Mouse (Mus musculus) limb, embryonic 12.5 days (tissue): ENCODE data around the gene Usp30. TPM values are rescaled to one million over a fixed set of nuclear protein-coding genes. Genes with fewer than 3 reads are reported as not detected.

ENCODE experiments used
- ATAC-seq: fragments of 200-750 bp; cut with Nextera tagmentation; 2 replicates; pipeline ENCODE4 v1.8.0; 2017; ENCODE audit warnings: low read depth, moderate TSS enrichment; ENCODE audit not compliant: insufficient number of reproducible peaks, insufficient read depth, low FRiP score, low TSS enrichment
- H3K27ac ChIP-seq: fragments of 300-500 bp; sonication (generic); 2 replicates; pipeline ENCODE4 v1.5.1; 2016; ENCODE audit warnings: mild to moderate bottlenecking, moderate library complexity
- H3K27me3 ChIP-seq: fragments of 300-500 bp; sonication (generic); 2 replicates; pipeline ENCODE4 v1.6.1; 2016; ENCODE audit warnings: mild to moderate bottlenecking, moderate library complexity
- H3K36me3 ChIP-seq: fragments of 300-500 bp; sonication (generic); 2 replicates; pipeline ENCODE4 v1.6.1; 2016; ENCODE audit warnings: mild to moderate bottlenecking, moderate library complexity
- H3K4me1 ChIP-seq: fragments of 300-500 bp; sonication (generic); replicated peaks from 2 replicates; pipeline ENCODE4 v1.6.1; 2016
- H3K4me2 ChIP-seq: fragments of 300-500 bp; sonication (generic); 2 replicates; pipeline ENCODE4 v1.6.1; 2016; ENCODE audit warnings: mild to moderate bottlenecking, moderate library complexity
- H3K4me3 ChIP-seq: fragments of 300-500 bp; sonication (generic); replicated peaks from 2 replicates; pipeline ENCODE4 v1.5.1; 2016; ENCODE audit warnings: mild to moderate bottlenecking
- H3K9ac ChIP-seq: fragments of 300-500 bp; sonication (generic); replicated peaks from 2 replicates; pipeline ENCODE4 v1.6.1; 2016; ENCODE audit warnings: mild to moderate bottlenecking, moderate library complexity
- H3K9me3 ChIP-seq: fragments of 300-500 bp; sonication (generic); 2 replicates; pipeline ENCODE4 v1.6.1; 2016; ENCODE audit warnings: mild to moderate bottlenecking, moderate library complexity
- WGBS: fragments of 180-500 bp; shearing (Covaris S2); methylation state at CpG from one replicate; pipeline ENCODE4 v1.1.7; 2016; 5-methylcytosine and 5-hydroxymethylcytosine counted together
- polyA plus RNA-seq: library from polyadenylated mRNA; unstranded; fragments of >200 nt; fragmentation: Nextera tagmentation; extraction: Ambion mirVana; gene quantifications from 2 replicates; pipeline ENCODE4 v1.2.1, GENCODE M21; 2016

Gene Usp30
- polyA plus RNA-seq, 1 experiment from 2014 or later = 15.5 TPM

DNA sequence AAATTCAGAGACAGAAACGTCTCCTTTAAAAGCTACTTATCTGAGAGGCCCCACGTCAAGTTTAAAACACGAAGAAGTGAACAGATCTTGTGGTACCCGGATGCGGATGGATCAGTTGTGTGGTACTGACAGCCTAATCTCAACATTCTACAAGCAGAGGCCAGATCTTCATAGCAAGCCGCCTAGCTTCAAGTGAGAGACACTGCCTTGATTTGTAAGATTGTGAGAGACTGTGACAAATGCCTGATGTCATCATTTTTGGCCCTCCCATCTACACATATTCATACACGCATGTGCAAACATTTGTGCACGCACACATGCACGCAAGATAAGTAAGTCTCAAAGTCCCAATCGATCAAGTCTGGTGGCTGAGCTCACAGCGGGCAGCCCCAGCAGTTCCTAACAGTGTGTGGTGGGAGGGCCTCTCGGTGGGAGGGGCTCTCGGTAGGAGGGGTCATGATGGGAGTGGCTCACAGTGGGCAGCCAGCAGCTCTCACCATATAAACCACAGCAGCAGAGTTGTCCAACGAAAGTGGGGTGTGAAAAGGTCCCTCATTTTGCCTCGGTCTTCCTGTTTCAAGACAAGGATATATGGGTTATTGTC lies 23.8 kb upstream of the Usp30 start:
- H3K4me1 ChIP-seq = peaks cover 11% of the 10 kb centered on the region
- no peak overlapping the region for H3K9ac ChIP-seq
- 0 out of 2 replicates have a peak overlapping the region, but pooled peaks have one; percentile 17 for H3K4me2 ChIP-seq
- H3K9me3 ChIP-seq = no peaks in the 10 kb centered on the region
- peaks cover 7% of the 10 kb centered on the region; the same call in 1 of the 2 replicates for H3K27me3 ChIP-seq
- ATAC-seq = no peak
- no peaks in the 10 kb centered on the region for H3K36me3 ChIP-seq
- WGBS = 23% methylated on average over 15 of the region's 15 CpGs
- no peak overlapping the region for H3K27ac ChIP-seq
- no peak overlapping the region for H3K4me3 ChIP-seq

DNA sequence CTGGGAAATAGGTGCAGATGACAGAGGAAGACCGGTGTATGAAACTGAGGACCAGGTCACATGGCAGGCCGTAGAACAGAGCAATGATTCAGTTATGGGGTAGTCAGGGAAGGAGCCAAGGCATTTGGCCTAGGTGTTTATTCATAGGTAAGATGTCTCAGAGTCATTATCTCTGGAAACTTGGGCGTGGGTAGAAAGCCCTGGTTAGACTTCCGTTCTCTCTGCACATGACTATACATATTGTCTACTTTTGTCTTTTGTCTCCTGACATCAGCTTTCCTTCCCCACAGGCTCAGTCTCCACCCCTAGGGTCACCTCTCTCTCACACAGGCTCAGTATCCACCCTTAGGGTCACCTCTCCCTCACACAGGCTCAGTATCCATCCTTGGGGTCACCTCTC lies 21.5 kb upstream of the Usp30 start:
- H3K4me3 ChIP-seq = no peak overlapping the region
- H3K4me2 ChIP-seq = no peak overlapping the region
- H3K27ac ChIP-seq = no peak overlapping the region
- H3K9me3 ChIP-seq = no peaks in the 10 kb centered on the region
- 83% methylated on average over 4 of the region's 4 CpGs for WGBS
- H3K36me3 ChIP-seq = no peaks in the 10 kb centered on the region
- ATAC-seq = no peak
- H3K9ac ChIP-seq = no peak overlapping the region
- peaks cover 7% of the 10 kb centered on the region; the same call in 1 of the 2 replicates for H3K27me3 ChIP-seq
- peaks cover 11% of the 10 kb centered on the region for H3K4me1 ChIP-seq

DNA sequence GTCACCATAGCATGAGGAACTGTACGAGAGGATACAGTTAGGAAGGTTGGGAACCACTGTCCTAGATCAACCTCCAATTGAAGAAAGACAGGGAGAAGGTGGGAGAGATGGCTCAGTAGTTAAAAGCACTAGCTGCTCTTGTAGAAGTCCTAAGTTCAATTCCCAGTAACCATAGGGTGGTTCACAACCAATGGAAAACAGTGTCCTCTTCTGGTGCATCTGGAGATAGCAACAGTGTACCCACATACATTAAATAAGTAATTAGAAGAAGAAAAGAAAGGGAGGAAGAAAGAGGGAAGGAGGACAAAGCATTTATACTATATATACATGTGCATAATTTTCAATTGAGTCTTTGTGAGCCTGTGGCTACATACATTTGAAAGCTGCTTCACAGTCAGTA lies 20.1 kb upstream of the Usp30 start:
- no peak overlapping the region for H3K9ac ChIP-seq
- H3K4me3 ChIP-seq = no peak overlapping the region
- H3K36me3 ChIP-seq = no peaks in the 10 kb centered on the region
- no peak overlapping the region for H3K27ac ChIP-seq
- peaks cover 9% of the 10 kb centered on the region; the same call in 1 of the 2 replicates for H3K27me3 ChIP-seq
- 69% methylated on average over 1 of the region's 1 CpGs for WGBS
- ATAC-seq = no peak
- H3K4me2 ChIP-seq = no peak overlapping the region
- no peaks in the 10 kb centered on the region for H3K9me3 ChIP-seq
- H3K4me1 ChIP-seq = peaks cover 11% of the 10 kb centered on the region

DNA sequence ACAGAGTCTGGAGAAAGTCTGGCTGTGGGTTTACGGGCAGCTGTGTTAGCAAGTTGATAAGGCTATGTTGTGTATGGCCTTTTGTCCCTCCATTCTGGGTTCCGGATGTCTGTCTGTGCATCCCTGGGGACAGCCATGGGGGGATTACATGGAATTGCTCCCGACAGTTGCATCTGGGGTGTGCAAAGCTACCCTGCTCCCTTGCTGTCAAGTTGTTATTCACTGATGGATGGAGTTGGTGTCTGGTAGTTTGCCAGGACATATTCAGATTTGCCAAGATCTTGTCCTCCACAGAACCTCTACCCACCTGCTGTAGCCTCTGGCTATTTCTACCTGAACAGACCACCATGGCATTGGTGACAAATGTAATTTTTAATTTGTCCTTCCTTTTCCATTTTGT lies 19.1 kb upstream of the Usp30 start:
- 70% methylated on average over 3 of the region's 3 CpGs for WGBS
- H3K4me3 ChIP-seq = no peak overlapping the region
- H3K27ac ChIP-seq = no peak overlapping the region

DNA sequence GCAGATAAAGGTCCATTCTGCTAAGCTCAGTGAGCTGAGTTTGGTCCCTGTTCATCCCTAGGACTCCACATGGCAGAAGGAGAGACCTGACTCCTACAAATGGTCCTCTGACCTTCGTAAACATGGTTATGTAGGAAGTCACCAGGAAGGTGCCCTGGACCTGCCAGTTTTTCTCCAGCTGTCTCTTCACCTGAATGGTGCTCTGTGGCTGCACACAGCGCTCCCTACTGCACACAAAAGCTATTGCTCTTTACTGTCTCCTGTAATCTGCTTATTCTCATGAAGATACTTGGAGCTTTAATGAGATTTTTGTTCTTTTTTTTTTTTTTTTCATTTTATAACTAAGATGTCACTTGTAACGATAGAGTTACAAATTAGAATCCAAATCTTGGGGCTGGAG lies 18.7 kb upstream of the Usp30 start:
- no peak overlapping the region for H3K9ac ChIP-seq
- H3K36me3 ChIP-seq = no peaks in the 10 kb centered on the region
- H3K4me3 ChIP-seq = no peak overlapping the region
- no peak overlapping the region for H3K27ac ChIP-seq
- H3K9me3 ChIP-seq = no peaks in the 10 kb centered on the region
- 58% methylated on average over 3 of the region's 3 CpGs for WGBS
- H3K4me1 ChIP-seq = peaks cover 4% of the 10 kb centered on the region
- no peak for ATAC-seq
- peaks cover 6% of the 10 kb centered on the region; the same call in 1 of the 2 replicates for H3K27me3 ChIP-seq
- H3K4me2 ChIP-seq = no peak overlapping the region

More for the DNA sequence above, 19.1 kb upstream of the Usp30 start:
- Histone ChIP-seq H3K27me3 (peaks cover 6% of the 10 kb centered on the region; the same call in 1 of the 2 replicates), H3K4me1 (peaks cover 8% of the 10 kb centered on the region), H3K36me3 (no peaks in the 10 kb centered on the region), H3K9ac (no peak overlapping the region), H3K4me2 (no peak overlapping the region), H3K9me3 (no peaks in the 10 kb centered on the region)
- no peak for ATAC-seq

DNA sequence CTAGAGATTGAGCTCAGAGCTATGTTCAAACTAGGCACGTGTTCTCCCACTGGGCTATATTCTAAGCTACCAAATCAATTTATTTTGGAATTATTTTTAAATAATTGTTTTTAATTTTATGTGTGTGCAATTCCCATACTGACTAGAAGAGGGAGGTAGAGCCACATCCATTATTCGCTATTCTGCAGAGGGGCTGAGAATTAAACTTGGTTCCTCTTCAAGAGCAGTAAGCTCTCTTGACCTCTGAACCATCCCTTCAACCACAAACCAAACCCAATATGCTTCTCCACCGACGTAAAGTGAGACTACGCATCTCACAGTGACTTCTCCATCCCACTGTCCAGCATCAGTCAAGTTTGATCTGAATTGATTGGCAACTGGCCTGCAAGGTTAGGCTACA lies 18.1 kb upstream of the Usp30 start:
- Histone ChIP-seq H3K9me3 (no peaks in the 10 kb centered on the region), H3K4me2 (no peak overlapping the region), H3K4me1 (no peaks in the 10 kb centered on the region; the same call in 1 of the 2 replicates), H3K9ac (no peak overlapping the region), H3K27me3 (peaks cover 6% of the 10 kb centered on the region; the same call in 1 of the 2 replicates), H3K27ac (no peak overlapping the region), H3K4me3 (no peak overlapping the region), H3K36me3 (no peaks in the 10 kb centered on the region)
- WGBS = 81% methylated on average over 5 of the region's 5 CpGs
- ATAC-seq = no peak

DNA sequence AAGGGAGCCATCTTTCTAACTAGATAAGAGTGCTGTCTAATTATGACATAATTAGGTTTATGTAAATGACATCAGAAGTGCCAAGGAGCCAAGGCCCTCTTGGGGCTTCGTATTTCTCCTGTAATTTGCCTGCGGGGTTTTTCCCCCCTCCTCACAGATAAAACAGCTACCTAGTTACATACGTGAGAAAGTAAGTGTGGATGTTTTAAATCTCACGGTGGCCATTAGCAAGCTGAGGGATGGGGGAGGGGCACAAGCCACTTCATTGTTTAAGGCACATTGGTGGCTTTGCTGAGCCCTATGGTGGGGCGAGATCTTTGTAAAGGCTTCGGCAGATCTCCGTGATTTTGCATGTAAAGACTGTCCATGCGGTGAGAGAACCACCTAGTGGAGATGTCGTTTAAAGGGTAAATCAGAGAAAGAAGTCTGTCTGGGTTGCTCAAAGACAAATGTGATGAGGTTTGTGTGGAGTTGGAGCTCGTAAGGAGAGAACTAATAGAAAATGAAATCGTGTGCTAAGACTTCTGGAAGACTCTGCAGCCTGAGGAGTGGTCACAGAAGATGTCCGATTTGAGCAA lies 16.4 kb upstream of the Usp30 start:
- no peak overlapping the region for H3K4me3 ChIP-seq
- no peak overlapping the region for H3K4me2 ChIP-seq
- H3K9me3 ChIP-seq = no peaks in the 10 kb centered on the region
- no peak overlapping the region for H3K27ac ChIP-seq
- no peaks in the 10 kb centered on the region for H3K36me3 ChIP-seq
- H3K4me1 ChIP-seq = no peaks in the 10 kb centered on the region; the same call in 1 of the 2 replicates
- no peak for ATAC-seq
- WGBS = 54% methylated on average over 12 of the region's 12 CpGs
- 0 out of 2 replicates have a peak, but pooled peaks cover 2% of the 10 kb centered on the region for H3K27me3 ChIP-seq
- no peak overlapping the region for H3K9ac ChIP-seq

DNA sequence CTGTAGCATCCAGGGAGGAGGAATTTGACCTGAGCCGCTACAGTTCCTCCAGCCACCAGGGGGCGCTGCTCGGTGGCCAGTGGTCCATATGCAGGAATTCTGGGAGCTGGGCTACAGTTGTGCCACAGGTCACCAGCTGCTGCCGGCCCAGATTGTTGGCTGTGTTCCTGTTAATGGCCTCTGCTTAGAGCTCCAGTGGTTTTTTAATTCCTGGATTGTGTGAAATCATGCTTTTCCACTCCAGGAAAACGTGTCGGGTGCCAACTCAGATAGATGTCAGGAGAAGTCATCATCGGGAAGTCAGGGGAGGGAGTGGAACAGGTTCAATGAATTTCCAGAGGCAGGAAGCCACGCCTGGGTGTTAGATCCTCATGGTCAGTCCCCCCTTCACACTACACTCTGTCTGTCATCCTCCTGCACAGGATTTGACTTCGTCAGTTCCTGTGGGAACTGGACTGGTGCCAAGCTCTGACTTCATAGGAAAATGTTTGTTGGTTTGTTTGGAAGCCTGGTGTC lies 13.0 kb upstream of the Usp30 start:
- H3K36me3 ChIP-seq = no peaks in the 10 kb centered on the region
- ATAC-seq = no peak
- H3K27me3 ChIP-seq = 0 out of 2 replicates have a peak, but pooled peaks cover 2% of the 10 kb centered on the region
- peak overlapping the region; percentile 18; the same call in 1 of the 2 replicates for H3K27ac ChIP-seq
- H3K9ac ChIP-seq = no peak overlapping the region
- H3K4me2 ChIP-seq = peak overlapping the region; percentile 36
- WGBS = 28% methylated on average over 9 of the region's 9 CpGs
- H3K4me3 ChIP-seq = peak overlapping the region; percentile 10; the same call in 1 of the 2 replicates
- H3K9me3 ChIP-seq = no peaks in the 10 kb centered on the region
- H3K4me1 ChIP-seq = no peaks in the 10 kb centered on the region; the same call in 1 of the 2 replicates

DNA sequence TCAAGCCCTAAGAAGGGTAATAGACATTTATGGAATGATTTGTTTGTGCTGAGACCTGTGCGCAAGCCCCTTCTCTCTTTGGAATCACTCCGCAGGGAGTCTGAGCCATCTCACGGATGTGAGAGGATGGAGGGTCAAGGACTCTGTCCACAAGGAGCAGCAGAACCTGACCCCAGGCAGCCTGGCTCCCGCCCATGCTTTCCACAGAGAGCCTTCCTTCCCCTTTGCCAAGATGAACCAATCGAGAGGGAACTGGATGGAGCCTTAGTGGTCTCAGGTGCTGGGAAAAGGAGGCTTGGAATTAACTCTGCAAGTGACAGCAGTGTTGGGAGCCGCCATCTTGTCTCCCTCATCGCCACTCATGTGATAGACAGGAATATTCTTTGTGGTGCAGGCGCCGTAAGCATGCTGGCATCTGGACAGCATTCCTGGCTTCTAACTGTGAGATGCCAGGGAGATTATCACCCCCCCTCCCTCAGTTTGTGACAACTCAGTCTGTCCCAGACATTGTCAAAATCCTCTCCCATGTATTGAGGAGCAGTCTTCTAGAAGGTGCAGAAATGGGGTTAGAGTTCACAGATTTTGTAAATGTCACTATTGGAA lies 8.0 kb upstream of the Usp30 start:
- ATAC-seq = no peak
- Histone ChIP-seq H3K4me1 (no peaks in the 10 kb centered on the region), H3K9me3 (no peaks in the 10 kb centered on the region), H3K9ac (no peak overlapping the region), H3K4me3 (no peak overlapping the region), H3K27ac (no peak overlapping the region), H3K4me2 (no peak overlapping the region), H3K27me3 (0 out of 2 replicates have a peak, but pooled peaks cover 5% of the 10 kb centered on the region), H3K36me3 (no peaks in the 10 kb centered on the region)
- WGBS = 79% methylated on average over 9 of the region's 9 CpGs

DNA sequence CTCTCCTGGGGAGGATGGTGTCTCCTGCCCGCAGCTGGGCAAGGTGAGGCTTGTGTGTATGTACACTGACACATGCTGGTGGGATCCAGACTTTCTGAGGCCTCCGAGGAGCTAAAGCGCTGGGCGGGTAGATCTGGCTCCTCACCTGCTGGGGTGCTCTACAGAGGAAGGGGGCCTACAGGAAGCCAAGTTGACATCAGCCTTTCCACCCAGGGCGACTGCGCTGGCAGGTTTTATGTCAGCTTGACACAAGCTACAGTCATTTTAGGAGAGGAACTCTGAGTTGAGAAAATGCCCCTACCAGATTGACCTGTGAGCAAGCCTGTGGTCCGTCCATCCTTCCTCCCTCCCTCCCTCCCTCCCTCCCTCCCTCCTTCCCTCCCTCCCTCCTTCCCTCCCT lies 3.6 kb upstream of the Usp30 start:
- Histone ChIP-seq H3K4me1 (no peaks in the 10 kb centered on the region), H3K9ac (no peak overlapping the region), H3K27ac (no peak overlapping the region), H3K4me3 (no peak overlapping the region), H3K4me2 (no peak overlapping the region), H3K27me3 (0 out of 2 replicates have a peak, but pooled peaks cover 5% of the 10 kb centered on the region), H3K36me3 (no peaks in the 10 kb centered on the region), H3K9me3 (no peaks in the 10 kb centered on the region)
- 50% methylated on average over 7 of the region's 7 CpGs for WGBS
- no peak for ATAC-seq

DNA sequence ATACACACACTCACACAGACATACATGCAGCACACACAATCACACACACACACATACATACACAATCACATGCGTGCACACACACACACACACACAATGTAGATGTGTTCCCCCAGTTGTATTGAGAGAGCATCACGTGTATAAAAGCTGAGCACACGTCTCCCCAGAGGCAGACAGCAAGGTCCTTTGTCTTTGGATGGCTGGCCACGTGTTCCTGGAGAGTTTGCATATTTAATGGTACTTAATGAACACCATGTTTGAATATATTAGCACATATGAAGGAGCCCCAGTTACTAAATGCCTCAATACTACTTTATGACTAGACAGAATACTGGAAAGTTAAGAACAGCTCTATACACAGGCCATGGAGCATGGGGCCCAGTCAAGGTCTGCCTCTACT lies 1.3 kb upstream of the Usp30 start:
- H3K4me3 ChIP-seq = no peak overlapping the region
- H3K27ac ChIP-seq = no peak overlapping the region
- H3K4me1 ChIP-seq = no peaks in the 10 kb centered on the region
- WGBS = 78% methylated on average over 4 of the region's 4 CpGs
- H3K4me2 ChIP-seq = no peak overlapping the region
- no peak for ATAC-seq
- H3K9ac ChIP-seq = no peak overlapping the region
- H3K9me3 ChIP-seq = no peaks in the 10 kb centered on the region
- H3K27me3 ChIP-seq = 0 out of 2 replicates have a peak, but pooled peaks cover 5% of the 10 kb centered on the region
- H3K36me3 ChIP-seq = no peaks in the 10 kb centered on the region
